Mouse (Mus musculus): ENCODE results near the gene Nae1.
"Not testable (repeated sequence)": the region's sequence is repeated elsewhere in the genome, so short reads cannot be mapped to it uniquely, and the experiment has no call there.

Gene Nae1

GRCm38 (mm10) chr8:104533971-104534778 lies at the start of gene Nae1, which contains the start of gene Car7:
Gene Nae1 (minus strand): TSS chr8:104534637.
Gene Car7 (plus strand): TSS chr8:104534689.
- peak; percentile 80 for DNase-seq (ENCODE audit: low spot score)

- DNase-seq (ENCODE audit: low spot score) = not testable (repeated sequence)
Measured at GRCm38 (mm10) chr8:104577606-104578005, 43.2 kb upstream of the Nae1 start.

GRCm38 (mm10) chr8:104576820-104577219 lies 42.4 kb upstream of the Nae1 start:
- no peak for DNase-seq (ENCODE audit: low spot score)

- DNase-seq (ENCODE audit: low spot score) = peak; percentile 78
Measured at GRCm38 (mm10) chr8:104570436-104571343, 36.3 kb upstream of the Nae1 start.

GRCm38 (mm10) chr8:104569559-104569958 lies 35.1 kb upstream of the Nae1 start:
- DNase-seq (ENCODE audit: low spot score) = no peak

- DNase-seq (ENCODE audit: low spot score) = no peak
Measured at GRCm38 (mm10) chr8:104565457-104565798, 31.0 kb upstream of the Nae1 start.

- DNase-seq (ENCODE audit: low spot score) = peak; percentile 84
Measured at GRCm38 (mm10) chr8:104564633-104565456, 30.4 kb upstream of the Nae1 start.

GRCm38 (mm10) chr8:104560731-104561130 lies 26.3 kb upstream of the Nae1 start:
- no peak for DNase-seq (ENCODE audit: low spot score)

- no peak for DNase-seq (ENCODE audit: low spot score)
Measured at GRCm38 (mm10) chr8:104557226-104557625, 22.8 kb upstream of the Nae1 start.

GRCm38 (mm10) chr8:104555191-104555590 lies 20.8 kb upstream of the Nae1 start:
- no peak for DNase-seq (ENCODE audit: low spot score)

- no peak for DNase-seq (ENCODE audit: low spot score)
Measured at GRCm38 (mm10) chr8:104543440-104544045, 9.1 kb upstream of the Nae1 start.

GRCm38 (mm10) chr8:104542160-104542559 lies 7.7 kb upstream of the Nae1 start:
- peak; percentile 29 for DNase-seq (ENCODE audit: low spot score)

- no peak for DNase-seq (ENCODE audit: low spot score)
Measured at GRCm38 (mm10) chr8:104541515-104541880, 7.1 kb upstream of the Nae1 start.

GRCm38 (mm10) chr8:104540710-104541514 lies 6.5 kb upstream of the Nae1 start:
- no peak for DNase-seq (ENCODE audit: low spot score)

GRCm38 (mm10) chr8:104540238-104540637 lies 5.8 kb upstream of the Nae1 start:
- DNase-seq (ENCODE audit: low spot score) = no peak

- peak; percentile 35 for DNase-seq (ENCODE audit: low spot score)
Measured at GRCm38 (mm10) chr8:104539566-104539965, 5.1 kb upstream of the Nae1 start.

GRCm38 (mm10) chr8:104538896-104539295 lies 4.5 kb upstream of the Nae1 start:
- no peak for DNase-seq (ENCODE audit: low spot score)

- no peak for DNase-seq (ENCODE audit: low spot score)
Measured at GRCm38 (mm10) chr8:104536028-104536427, 1.6 kb upstream of the Nae1 start.

GRCm38 (mm10) chr8:104535378-104535777 lies 941 bp upstream of the Nae1 start:
- no peak for DNase-seq (ENCODE audit: low spot score)

GRCm38 (mm10) chr8:104534779-104535141 lies 323 bp upstream of the Nae1 start:
- DNase-seq (ENCODE audit: low spot score) = no peak

- DNase-seq (ENCODE audit: low spot score) = no peak
Measured at GRCm38 (mm10) chr8:104533551-104533950, 886 bp downstream of the Nae1 start.
